Mouse (Mus musculus) heart, embryonic 14.5 days (tissue): ENCODE results near the gene Ncoa1. TPM values are rescaled to one million over a fixed set of nuclear protein-coding genes. Genes with fewer than 3 reads are reported as not detected.
"Not testable (repeated sequence)": the region's sequence is repeated elsewhere in the genome, so short reads cannot be mapped to it uniquely, and the experiment has no call there.

Experiments used
- ATAC-seq: fragments of 200-750 bp; cut with Nextera tagmentation; 2 replicates; pipeline ENCODE4 v1.8.0; 2017; ENCODE audit warnings: low read depth, moderate TSS enrichment; ENCODE audit not compliant: insufficient number of reproducible peaks, insufficient read depth, low FRiP score
- H3K27ac ChIP-seq, 2 experiments: fragments of 200-500 bp in 1 of 2; fragments of 300-500 bp in 1 of 2; sonication (generic) in 1 of 2; replicated peaks in 1 of 2; 2 replicates each; pipeline ENCODE4 v1.5.1; 2012 to 2014; ENCODE audit warnings: low read depth in 2 of 2, low read length in 2 of 2, control low read depth in 1 of 2, mild to moderate bottlenecking in 1 of 2, mixed read lengths in 1 of 2; ENCODE audit not compliant: control insufficient read depth in 1 of 2, insufficient read depth in 1 of 2
- H3K27me3 ChIP-seq: fragments of 300-500 bp; sonication (generic); 2 replicates; pipeline ENCODE4 v1.6.1; 2014; ENCODE audit warnings: mild to moderate bottlenecking, low read length, control low read depth; ENCODE audit not compliant: control insufficient read depth, insufficient read depth
- H3K36me3 ChIP-seq: fragments of 300-500 bp; sonication (generic); 2 replicates; pipeline ENCODE4 v1.6.1; 2014; ENCODE audit warnings: mild to moderate bottlenecking, control low read depth, low read length, mixed read lengths; ENCODE audit not compliant: control insufficient read depth, insufficient read depth
- H3K4me1 ChIP-seq, 2 experiments: fragments of 200-500 bp in 1 of 2; fragments of 300-500 bp in 1 of 2; sonication (generic) in 1 of 2; 2 replicates each; pipeline ENCODE4 v1.6.1; 2012 to 2014; ENCODE audit warnings: low read length in 2 of 2, control low read depth in 1 of 2, mixed read lengths in 1 of 2; ENCODE audit not compliant: control insufficient read depth in 2 of 2, insufficient read depth in 2 of 2
- H3K4me2 ChIP-seq: fragments of 300-500 bp; sonication (generic); 2 replicates; pipeline ENCODE4 v1.6.1; 2014; ENCODE audit warnings: mild to moderate bottlenecking, low read length
- H3K4me3 ChIP-seq, 2 experiments: fragments of 200-500 bp in 1 of 2; fragments of 300-500 bp in 1 of 2; sonication (generic) in 1 of 2; 2 replicates each; pipeline ENCODE4 v1.5.1; 2012 to 2014; ENCODE audit warnings: low read length in 2 of 2, mild to moderate bottlenecking in 2 of 2, control low read depth in 1 of 2, low read depth in 1 of 2, moderate library complexity in 1 of 2; ENCODE audit not compliant: control insufficient read depth in 1 of 2, insufficient read depth in 1 of 2
- H3K9ac ChIP-seq: fragments of 300-500 bp; sonication (generic); 2 replicates; pipeline ENCODE4 v1.6.1; 2014; ENCODE audit warnings: mild to moderate bottlenecking, low read length
- H3K9me3 ChIP-seq: fragments of 300-500 bp; sonication (generic); 2 replicates; pipeline ENCODE4 v1.6.1; 2016; ENCODE audit warnings: low read length, control low read depth; ENCODE audit not compliant: control insufficient read depth
- WGBS: fragments of 180-500 bp; shearing (Covaris S2); extraction: QIAGEN DNeasy Blood & Tissue Kit; methylation state at CpG from one replicate; pipeline ENCODE4 v1.1.7; 2014; 5-methylcytosine and 5-hydroxymethylcytosine counted together
- polyA plus RNA-seq: library from polyadenylated mRNA; unstranded; fragments of >200 nt; fragmentation: Nextera tagmentation; extraction: Ambion mirVana; gene quantifications from 2 replicates; pipeline ENCODE4 v1.2.1, GENCODE M21; 2014

Ncoa1 gene
- polyA plus RNA-seq, 1 experiment from 2014 or later: 14.7 TPM

DNA sequence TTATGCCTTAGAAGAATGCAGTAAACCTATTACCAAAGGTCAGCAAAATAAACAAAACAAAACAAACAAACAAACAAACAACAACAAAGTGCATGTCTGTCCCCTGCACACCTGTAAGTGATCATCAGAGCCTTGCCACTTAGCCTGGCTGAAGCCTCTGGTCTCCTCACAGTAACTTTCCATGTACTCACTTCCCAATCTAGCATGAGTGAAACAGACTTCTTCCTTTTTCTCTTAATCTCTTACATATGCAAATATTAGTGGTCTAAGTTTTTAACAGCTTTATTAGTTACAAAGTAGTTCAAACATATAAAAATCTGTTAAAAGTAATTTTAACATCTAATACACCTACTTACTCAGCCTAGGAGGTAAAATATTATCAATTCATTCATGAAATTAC, 24.7 kb downstream of the Ncoa1 start:
- no peak for ATAC-seq
- Histone ChIP-seq H3K27me3 (no peaks in the 10 kb centered on the region), H3K4me2 (no peak overlapping the region), H3K9ac (no peak overlapping the region), H3K36me3 (no peaks in the 10 kb centered on the region), H3K4me1 (peaks cover 0 to 4% of the 10 kb centered on the region in 2 experiments; a peak in 1 of 4 replicates), H3K9me3 (no peaks in the 10 kb centered on the region), H3K4me3 (no peak overlapping the region), H3K27ac (no peak overlapping the region)

DNA sequence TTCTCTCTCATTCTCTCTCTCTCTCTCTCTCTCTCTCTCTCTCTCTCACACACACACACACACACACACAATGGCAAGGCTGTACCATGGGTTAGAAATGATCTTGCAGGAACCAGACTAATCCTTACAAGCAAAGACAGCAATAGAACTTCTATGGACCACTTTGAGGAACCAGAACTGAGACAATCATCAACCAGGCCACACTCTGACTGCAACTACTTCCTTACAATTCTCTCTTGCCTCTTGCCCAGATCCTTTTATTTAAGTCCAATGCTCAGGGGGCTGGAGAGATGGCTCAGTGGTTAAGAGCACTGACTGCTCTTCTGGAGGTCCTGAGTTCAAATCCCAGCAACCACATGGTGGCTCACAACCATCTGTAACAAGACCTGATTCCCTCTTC, 26.5 kb downstream of the Ncoa1 start:
- H3K4me3 ChIP-seq, H3K4me2 ChIP-seq, H3K4me1 ChIP-seq, H3K9ac ChIP-seq, H3K27me3 ChIP-seq, ATAC-seq, H3K27ac ChIP-seq, H3K36me3 ChIP-seq, H3K9me3 ChIP-seq: not testable (repeated sequence)

DNA sequence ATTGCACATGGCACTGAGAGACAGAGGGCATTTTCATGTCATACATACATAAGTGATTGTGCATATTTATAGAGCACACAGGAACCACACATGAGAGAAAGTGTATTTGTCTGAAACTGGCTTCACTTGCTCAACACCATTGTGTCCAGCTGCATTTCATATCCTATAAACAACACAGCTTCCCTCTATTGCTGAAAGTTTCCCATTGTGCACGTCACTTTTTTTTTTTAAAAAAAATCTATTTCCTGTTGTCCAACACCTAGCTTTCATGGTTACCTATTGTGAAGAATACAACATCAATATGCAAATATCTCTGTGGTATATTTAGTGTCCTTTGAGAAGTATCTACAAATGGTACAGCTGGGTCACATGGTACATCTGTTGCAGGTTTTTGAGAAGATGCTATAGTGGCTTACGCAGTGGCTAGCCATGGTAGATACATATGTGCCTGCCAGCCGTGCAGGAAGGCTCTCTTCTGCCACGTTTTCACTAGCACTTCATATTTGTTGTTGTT, 28.8 kb downstream of the Ncoa1 start:
- Histone ChIP-seq H3K4me2 (no peak overlapping the region), H3K4me1 (no peaks in the 10 kb centered on the region), H3K9me3 (no peaks in the 10 kb centered on the region), H3K9ac (no peak overlapping the region), H3K27me3 (no peaks in the 10 kb centered on the region), H3K27ac (no peak overlapping the region), H3K4me3 (no peak overlapping the region), H3K36me3 (no peaks in the 10 kb centered on the region)
- WGBS: 80% methylated on average over 4 of the region's 4 CpGs
- no peak for ATAC-seq

DNA sequence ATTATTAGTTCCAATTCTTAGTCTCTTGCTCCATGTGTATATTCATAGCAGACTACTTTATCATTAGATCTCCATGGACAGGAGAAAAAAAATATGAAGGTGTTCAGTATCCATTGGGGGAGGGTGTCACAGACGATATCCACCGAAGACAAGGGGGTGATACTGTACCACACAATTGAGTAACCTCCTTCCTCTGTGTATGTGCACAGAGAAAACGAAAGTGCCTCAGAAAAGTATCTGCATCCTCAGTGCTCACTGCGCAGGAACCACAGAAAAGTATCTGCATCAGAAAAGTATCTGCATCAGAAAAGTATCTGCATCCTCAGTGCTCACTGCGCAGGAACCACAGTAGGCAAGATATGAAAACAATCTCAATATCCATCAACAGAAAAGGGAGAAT, 32.0 kb downstream of the Ncoa1 start:
- H3K27ac ChIP-seq: no peak overlapping the region
- no peaks in the 10 kb centered on the region for H3K36me3 ChIP-seq
- H3K27me3 ChIP-seq: no peaks in the 10 kb centered on the region
- H3K9me3 ChIP-seq: no peaks in the 10 kb centered on the region
- H3K4me2 ChIP-seq: no peak overlapping the region
- ATAC-seq: no peak
- no peak overlapping the region for H3K4me3 ChIP-seq
- no peaks in the 10 kb centered on the region for H3K4me1 ChIP-seq
- no peak overlapping the region for H3K9ac ChIP-seq
- WGBS: 86% methylated on average over 5 of the region's 5 CpGs

DNA sequence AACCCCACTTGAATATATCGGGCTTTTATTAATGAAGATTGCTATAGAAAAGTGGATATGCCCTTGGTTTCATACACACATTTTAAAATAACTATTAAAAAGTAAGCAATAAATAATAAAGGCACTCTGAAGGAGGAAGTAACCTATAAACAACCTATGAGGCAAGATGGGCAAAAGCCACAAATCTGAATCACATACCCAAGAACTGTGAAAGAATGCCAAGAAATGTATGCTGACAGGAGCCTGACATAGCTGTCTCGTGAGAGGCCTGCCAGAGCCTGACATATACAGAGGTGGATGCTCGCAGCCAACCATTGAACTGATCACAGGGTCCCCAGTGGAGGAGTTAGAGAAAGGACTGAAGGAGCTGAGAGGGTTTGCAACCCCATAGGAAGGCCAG, 35.5 kb downstream of the Ncoa1 start:
- no peak for ATAC-seq
- WGBS: 65% methylated on average over 3 of the region's 3 CpGs

DNA sequence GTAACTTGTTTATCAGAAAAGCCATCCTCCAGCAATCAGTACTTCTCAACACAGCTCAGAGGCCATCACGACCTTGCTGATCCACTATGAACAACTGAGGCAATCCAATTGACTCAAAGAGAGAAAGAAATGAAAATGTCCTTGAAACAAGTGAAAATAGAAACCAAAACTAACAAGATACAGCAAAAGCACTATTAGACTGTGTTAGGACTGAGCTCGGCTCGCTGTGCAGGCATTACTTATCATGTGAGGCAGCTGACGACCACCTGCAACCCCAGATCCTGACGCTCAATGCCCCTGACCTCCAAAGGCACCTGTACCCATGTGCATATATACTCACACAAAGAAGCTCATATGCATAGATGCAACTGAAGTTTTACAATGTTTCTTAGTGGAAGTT, 40.8 kb downstream of the Ncoa1 start:
- no peaks in the 10 kb centered on the region for H3K9me3 ChIP-seq
- no peaks in the 10 kb centered on the region for H3K4me1 ChIP-seq
- no peak for ATAC-seq
- H3K27ac ChIP-seq: no peak overlapping the region
- H3K9ac ChIP-seq: no peak overlapping the region
- H3K4me3 ChIP-seq: no peak overlapping the region
- WGBS: 76% methylated on average over 5 of the region's 5 CpGs
- no peaks in the 10 kb centered on the region for H3K27me3 ChIP-seq
- no peak overlapping the region for H3K4me2 ChIP-seq
- H3K36me3 ChIP-seq: no peaks in the 10 kb centered on the region

More for the DNA sequence above, 35.5 kb downstream of the Ncoa1 start:
- H3K27ac ChIP-seq: no peak overlapping the region
- H3K4me2 ChIP-seq: no peak overlapping the region
- H3K27me3 ChIP-seq: no peaks in the 10 kb centered on the region
- H3K9ac ChIP-seq: no peak overlapping the region
- H3K4me3 ChIP-seq: no peak overlapping the region
- no peaks in the 10 kb centered on the region for H3K36me3 ChIP-seq
- H3K4me1 ChIP-seq: no peaks in the 10 kb centered on the region
- no peaks in the 10 kb centered on the region for H3K9me3 ChIP-seq

DNA sequence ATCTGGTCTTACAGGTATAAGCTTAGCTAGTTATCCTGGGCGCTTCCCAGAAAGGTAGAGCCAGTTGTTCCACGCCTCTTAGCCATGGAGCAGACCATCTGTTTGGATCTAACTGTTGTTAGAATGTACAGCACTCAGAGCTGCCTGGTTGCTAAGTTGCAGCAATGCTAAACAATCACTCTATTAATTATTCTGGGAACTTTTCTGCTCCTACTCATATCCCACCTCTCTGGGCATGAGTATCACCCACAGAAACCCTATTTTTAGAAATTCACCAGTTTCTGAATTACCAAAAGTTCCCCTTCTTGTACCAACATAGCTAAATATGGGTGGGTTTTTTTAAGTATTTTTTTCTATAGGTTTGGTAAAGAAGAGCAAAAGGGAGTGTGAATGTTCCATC, 43.4 kb downstream of the Ncoa1 start:
- 84% methylated on average over 2 of the region's 2 CpGs for WGBS
- no peaks in the 10 kb centered on the region for H3K36me3 ChIP-seq
- no peak overlapping the region for H3K9ac ChIP-seq

DNA sequence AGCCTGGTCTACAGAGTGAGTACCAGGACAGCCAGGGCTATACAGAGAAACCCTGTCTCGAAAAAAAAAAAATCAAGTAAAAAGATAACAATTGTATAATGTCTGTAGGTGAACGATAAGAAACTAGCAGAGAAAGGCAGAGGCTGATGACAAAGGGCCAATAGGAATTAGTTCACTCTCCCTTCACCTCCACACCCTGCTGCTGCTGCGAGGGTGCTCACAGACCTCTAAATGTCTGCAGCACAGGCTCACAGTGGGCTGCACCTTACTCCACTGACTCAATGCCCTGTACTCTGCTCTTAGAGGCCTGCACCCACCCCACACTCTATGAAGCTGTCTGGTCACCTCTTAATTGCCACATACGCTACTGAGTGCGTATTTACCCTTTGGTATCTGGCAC, 45.0 kb downstream of the Ncoa1 start:
- no peaks in the 10 kb centered on the region for H3K36me3 ChIP-seq
- no peak for ATAC-seq
- WGBS: 81% methylated on average over 5 of the region's 5 CpGs

More for the DNA sequence above, 43.4 kb downstream of the Ncoa1 start:
- H3K27me3 ChIP-seq: no peaks in the 10 kb centered on the region
- no peak overlapping the region for H3K4me3 ChIP-seq
- ATAC-seq: no peak
- H3K9me3 ChIP-seq: no peaks in the 10 kb centered on the region
- H3K27ac ChIP-seq: no peak overlapping the region
- peaks cover 0 to 3% of the 10 kb centered on the region in 2 experiments; a peak in 1 of 4 replicates for H3K4me1 ChIP-seq
- no peak overlapping the region for H3K4me2 ChIP-seq

More for the DNA sequence above, 45.0 kb downstream of the Ncoa1 start:
- Histone ChIP-seq H3K9me3 (no peaks in the 10 kb centered on the region), H3K27ac (no peak overlapping the region), H3K4me2 (no peak overlapping the region), H3K4me3 (no peak overlapping the region), H3K4me1 (peaks cover 0 to 3% of the 10 kb centered on the region in 2 experiments; a peak in 1 of 4 replicates), H3K9ac (no peak overlapping the region), H3K27me3 (no peaks in the 10 kb centered on the region)
